Mouse (Mus musculus) frontal cortex, postnatal 10 days (tissue): Measurements from ENCODE around the gene Hist2h2aa1.
"Not testable (repeated sequence)": the region's sequence is repeated elsewhere in the genome, so short reads cannot be mapped to it uniquely, and the experiment has no call there.

Experiments
- DNase-seq, 2 experiments: peaks; one replicate each; pipeline ENCODE4 v3.0.0; 2022; ENCODE audit warnings: low spot score in 2 of 2, mixed read lengths in 1 of 2

The Hist2h2aa1 gene

DNA sequence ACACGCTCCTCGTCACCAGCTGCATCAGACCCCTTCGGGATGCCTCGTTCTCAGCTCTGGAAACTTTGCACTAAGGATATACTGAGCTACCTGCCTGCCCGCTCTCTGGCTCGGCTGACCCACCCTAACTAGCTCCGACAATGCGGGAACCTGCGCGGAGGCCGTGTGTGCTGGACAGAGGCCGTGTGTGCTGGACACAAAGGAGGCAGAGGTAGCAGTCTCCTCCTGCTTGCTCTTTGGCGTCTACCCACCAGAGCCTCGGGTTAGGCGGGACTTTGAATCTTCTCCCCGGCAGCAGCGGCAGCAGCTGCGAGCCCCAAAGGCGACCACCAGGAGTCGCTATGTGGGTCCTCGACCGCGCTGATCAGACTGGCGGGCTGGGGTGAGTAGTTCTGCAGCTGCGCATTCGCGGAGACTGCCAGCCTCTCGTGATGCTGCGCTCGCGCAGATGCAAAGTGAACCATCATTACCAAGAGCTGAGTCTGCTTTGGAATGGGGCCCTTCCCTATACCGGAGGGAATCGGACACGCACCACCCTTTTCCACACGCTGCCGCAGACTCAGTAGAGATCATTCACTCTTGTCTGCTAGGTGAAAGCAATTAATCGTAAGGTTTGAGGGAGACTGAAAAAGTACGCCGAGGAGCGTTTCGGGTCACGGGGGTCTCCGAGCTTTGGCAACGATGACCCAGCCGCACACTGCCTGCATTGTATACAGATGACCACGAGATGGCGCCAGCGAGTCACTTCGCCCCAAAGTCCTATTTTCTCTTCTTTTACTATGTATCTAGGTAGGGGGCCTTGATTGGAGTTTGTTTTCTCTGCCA lies 32.7 kb downstream of the Hist2h2aa1 start:
- peak; percentile 92 for DNase-seq

GRCm38 (mm10) chr3:96280660-96281059 lies 35.4 kb downstream of the Hist2h2aa1 start:
- no peak for DNase-seq

DNA sequence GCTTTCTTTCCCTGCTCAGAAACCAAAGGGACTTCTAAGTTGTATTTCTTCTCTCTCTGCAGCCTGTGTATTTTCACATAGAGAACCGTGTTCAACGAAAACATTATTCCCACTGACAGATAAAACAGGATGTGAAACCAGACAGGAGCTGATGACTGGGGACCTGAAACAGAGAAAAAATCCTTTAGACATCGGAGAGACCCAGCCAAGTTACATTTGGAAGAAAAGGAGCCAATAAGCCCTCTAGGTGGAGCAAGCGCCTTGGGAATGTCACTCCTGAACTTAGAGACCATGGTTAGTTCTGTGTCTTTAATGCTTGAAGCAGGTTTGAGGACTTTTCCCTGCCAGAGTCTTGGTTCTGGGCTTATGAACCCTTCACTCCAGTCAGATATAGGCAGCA lies 39.2 kb downstream of the Hist2h2aa1 start:
- no peak for DNase-seq

DNA sequence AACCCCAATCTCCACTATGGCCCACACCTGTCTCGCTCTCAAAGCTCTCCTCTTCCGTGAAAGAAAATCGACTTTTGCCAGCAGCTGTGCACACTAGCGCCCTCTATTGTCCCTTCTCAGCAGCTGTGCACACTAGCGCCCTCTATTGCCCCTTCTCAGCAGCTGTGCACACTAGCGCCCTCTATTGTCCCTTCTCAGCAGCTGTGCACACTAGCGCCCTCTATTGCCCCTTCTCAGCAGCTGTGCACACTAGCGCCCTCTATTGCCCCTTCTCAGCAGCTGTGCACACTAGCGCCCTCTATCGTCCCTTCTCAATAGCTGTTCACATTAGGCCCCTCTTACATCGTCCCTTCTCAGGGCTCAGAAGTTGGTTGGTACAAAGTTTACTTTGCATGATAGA lies 42.0 kb downstream of the Hist2h2aa1 start:
- DNase-seq, result not testable (repeated sequence)

DNA sequence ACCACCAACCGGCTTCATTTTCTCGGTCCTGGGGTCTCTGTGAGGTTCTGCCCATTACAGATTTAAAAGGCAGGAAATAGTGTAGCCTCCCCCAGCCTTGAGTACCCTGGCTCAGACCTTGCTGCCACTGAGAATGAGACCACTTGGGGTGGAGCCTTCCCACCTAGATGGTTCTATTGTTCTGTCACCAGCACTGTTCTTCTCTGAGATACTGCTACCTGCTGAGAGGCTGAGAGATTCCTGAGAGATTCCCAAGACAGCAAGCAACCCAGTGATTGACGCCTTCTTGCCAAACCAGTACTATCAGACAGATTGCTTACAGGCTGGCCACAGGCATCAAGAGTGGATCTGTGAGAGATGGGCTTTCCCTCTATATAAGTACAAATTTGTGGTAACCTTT lies 43.9 kb downstream of the Hist2h2aa1 start:
- no peak for DNase-seq

DNA sequence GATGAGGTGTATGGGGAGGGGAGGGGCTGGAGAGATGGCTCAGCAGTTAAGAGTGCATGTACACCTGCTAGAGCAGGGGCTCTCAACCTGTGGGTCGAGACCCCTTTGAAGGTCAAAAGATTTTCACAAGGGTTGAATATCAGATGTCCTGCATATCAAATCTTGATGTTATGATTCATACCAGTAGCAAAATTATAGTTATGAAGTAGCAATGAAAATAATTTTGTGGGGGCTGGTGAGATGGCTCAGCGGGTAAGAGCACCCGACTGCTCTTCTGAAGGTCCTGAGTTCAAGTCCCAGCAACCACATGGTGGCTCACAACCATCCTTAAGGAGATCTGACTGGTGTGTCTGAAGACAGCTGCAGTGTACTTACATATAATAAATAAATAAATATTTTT lies 45.4 kb downstream of the Hist2h2aa1 start:
- DNase-seq, result not testable (repeated sequence)

DNA sequence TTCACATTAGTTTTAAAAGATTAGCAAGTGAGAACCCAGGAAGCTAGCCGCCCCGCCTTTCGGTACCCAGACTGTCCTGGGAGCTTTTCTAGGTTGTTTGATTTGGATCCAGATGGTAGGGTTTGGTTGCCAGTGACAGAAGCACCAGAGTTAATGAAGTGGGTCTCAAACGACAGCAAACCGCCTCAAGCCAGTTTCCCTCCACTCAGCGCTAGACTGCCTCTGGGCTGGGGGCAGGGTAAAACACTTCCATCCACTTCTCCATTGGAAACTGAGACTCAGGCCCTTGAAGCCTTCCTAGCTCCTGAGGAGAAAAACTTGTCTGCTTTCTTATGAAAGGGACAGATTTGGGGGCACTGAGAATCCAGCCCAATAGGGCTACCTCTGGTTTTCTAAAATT lies 47.3 kb downstream of the Hist2h2aa1 start:
- no peak for DNase-seq

DNA sequence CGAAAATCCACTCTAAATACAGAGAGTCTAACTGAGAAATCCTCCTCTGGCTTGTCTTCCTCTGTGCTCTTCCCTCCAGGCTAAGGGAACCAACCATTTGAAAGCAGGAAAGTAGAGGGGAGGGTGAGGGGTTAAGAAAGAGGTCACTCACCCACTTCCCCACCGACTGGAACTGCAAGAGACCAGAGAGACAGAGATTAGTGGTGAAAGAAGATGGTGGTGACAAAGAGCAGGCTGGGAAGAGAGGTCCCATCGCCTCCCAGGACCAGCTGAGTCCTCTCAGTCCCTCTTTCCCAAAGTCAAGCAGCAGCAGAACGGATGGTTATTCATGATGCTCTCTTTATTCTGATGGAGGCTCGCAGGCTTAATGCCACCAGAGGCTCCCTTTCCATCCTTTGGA lies 48.1 kb downstream of the Hist2h2aa1 start:
- DNase-seq, result no peak

- DNase-seq, result no peak
Observed at GRCm38 (mm10) chr3:96293787-96294186, 48.5 kb downstream of the Hist2h2aa1 start, which contains the start of gene Fcgr1. Gene Fcgr1 (minus strand): TSS chr3:96293969.
